Comparison of ENCODE assay signal across 8 mouse cellular contexts in genomic region chr13:49188219-49188965, GRCm38 (mm10). TPM values are rescaled to one million over a fixed set of nuclear protein-coding genes. Genes with fewer than 3 reads are reported as not detected.
DNase-seq lines count a peak whose midpoint lies in the region; ATAC-seq and TF ChIP-seq lines count a peak whose summit lies in the region.

No protein-coding gene starts in this region.

- peak; percentile 15; the same call in 1 of the 2 replicates for ATAC-seq in hindbrain, embryonic 13.5 days (ENCODE audit: low FRiP score)
- peak; percentile 31; the same call in 1 of the 2 replicates for ATAC-seq in midbrain, embryonic 11.5 days (ENCODE audit: low FRiP score)

- WGBS in hindbrain, embryonic 13.5 days: 25% methylated on average over 15 of the region's 15 CpGs
- WGBS in midbrain, embryonic 11.5 days: 27% methylated on average over 15 of the region's 15 CpGs

- H3K27me3 ChIP-seq in hindbrain, embryonic 13.5 days: peaks cover 27% of the 10 kb centered on the region
- H3K27me3 ChIP-seq in midbrain, embryonic 11.5 days (ENCODE audit: control insufficient read depth, insufficient read depth, low read length): no peaks in the 10 kb centered on the region

- no peaks in the 10 kb centered on the region for H3K9me3 ChIP-seq in hindbrain, embryonic 13.5 days
- no peaks in the 10 kb centered on the region for H3K9me3 ChIP-seq in midbrain, embryonic 11.5 days (ENCODE audit: control insufficient read depth, low read length)

- H3K36me3 ChIP-seq in hindbrain, embryonic 13.5 days: no peaks in the 10 kb centered on the region
- H3K36me3 ChIP-seq in midbrain, embryonic 11.5 days (ENCODE audit: control insufficient read depth, insufficient read depth, low read length): no peaks in the 10 kb centered on the region

- no peak for TF ChIP-seq CTCF in layer of hippocampus, adult 2 months (conservative IDR thresholded peaks at IDR 0.05)

- peak overlapping the region; percentile 73 for H3K9ac ChIP-seq in hindbrain, embryonic 13.5 days
- peak overlapping the region; percentile 71; the same call in 1 of the 2 replicates for H3K9ac ChIP-seq in midbrain, embryonic 11.5 days (ENCODE audit: low read length)

- H3K4me1 ChIP-seq in hindbrain, embryonic 13.5 days (replicated peaks): peaks cover 48% of the 10 kb centered on the region
- H3K4me1 ChIP-seq in midbrain, embryonic 11.5 days (ENCODE audit: control insufficient read depth, insufficient read depth, low read length): peaks cover 18% of the 10 kb centered on the region

- H3K4me2 ChIP-seq in hindbrain, embryonic 13.5 days: peak overlapping the region; percentile 98
- peak overlapping the region; percentile 98 for H3K4me2 ChIP-seq in midbrain, embryonic 11.5 days

- no peak for DNase-seq in layer of hippocampus, adult 2 months (ENCODE audit: low spot score in 2 of 2)
- no peak for DNase-seq in layer of hippocampus, postnatal 36 days
- peak; percentile 44 for DNase-seq in brain, adult 2 months (ENCODE audit: low read depth, low spot score)
- DNase-seq in midbrain, embryonic 11.5 days (ENCODE audit: low spot score, missing footprints): peak; percentile 84
- no peak for DNase-seq in layer of hippocampus, postnatal 10 days (ENCODE audit: low spot score in 2 of 2)
- no peak for DNase-seq in right cerebral cortex, postnatal 36 days (ENCODE audit: low spot score in 2 of 2)
- DNase-seq in left cerebral cortex, adult 11 months (ENCODE audit: low spot score): no peak

- peak overlapping the region; percentile 83 for H3K4me3 ChIP-seq in layer of hippocampus, adult 2 months
- peak overlapping the region; percentile 68 for H3K4me3 ChIP-seq in hindbrain, embryonic 13.5 days
- peak overlapping the region; percentile 56 for H3K4me3 ChIP-seq in midbrain, embryonic 11.5 days (ENCODE audit: low read depth, low read length)

- H3K27ac ChIP-seq in layer of hippocampus, adult 2 months: peak overlapping the region; percentile 92
- H3K27ac ChIP-seq in hindbrain, embryonic 13.5 days: no peak overlapping the region
- no peak overlapping the region for H3K27ac ChIP-seq in midbrain, embryonic 11.5 days (ENCODE audit: low read depth, low read length)

RNA-seq across cellular contexts. Expression of gene Ninj1, which starts 1.1 kb away (rescaled TPM):
- total RNA-seq in layer of hippocampus, adult 2 months (2021): 10 to 100 TPM; 17.9 to 20.3 TPM
- 10 to 100 TPM; 18.7 to 19.3 TPM for total RNA-seq in layer of hippocampus, postnatal 36 days (2021)
- 19.3 and 19.9 TPM in 2 replicates for polyA plus RNA-seq in hindbrain, embryonic 13.5 days (2015; fragmentation: Nextera tagmentation; extraction: Ambion mirVana)
- 17.5 TPM in 2 replicates for polyA plus RNA-seq in midbrain, embryonic 11.5 days (2014; fragmentation: Nextera tagmentation; extraction: Ambion mirVana)
- 10 to 100 TPM; 23.3 to 24.5 TPM for total RNA-seq in layer of hippocampus, postnatal 10 days (2021)

RNA-seq across cellular contexts. Expression of gene Card19, which starts 27.4 kb away (rescaled TPM):
- total RNA-seq in layer of hippocampus, adult 2 months (2021): 10 to 100 TPM; 14.8 to 15.3 TPM
- 10 to 100 TPM; 13.9 to 15.0 TPM for total RNA-seq in layer of hippocampus, postnatal 36 days (2021)
- polyA plus RNA-seq in hindbrain, embryonic 13.5 days (2015; fragmentation: Nextera tagmentation; extraction: Ambion mirVana): 27.2 and 31.3 TPM in 2 replicates
- 17.1 and 18.0 TPM in 2 replicates for polyA plus RNA-seq in midbrain, embryonic 11.5 days (2014; fragmentation: Nextera tagmentation; extraction: Ambion mirVana)
- total RNA-seq in layer of hippocampus, postnatal 10 days (2021): 10 to 100 TPM; 13.2 to 13.5 TPM

RNA-seq across cellular contexts. Expression of gene Wnk2, which starts 40.6 kb away (rescaled TPM):
- total RNA-seq in layer of hippocampus, adult 2 months (2021): 100 to 1,000 TPM in 1 of 2 experiments, 10 to 100 TPM in 1; 99.2 to 101 TPM
- 10 to 100 TPM; 85.8 to 99.2 TPM for total RNA-seq in layer of hippocampus, postnatal 36 days (2021)
- polyA plus RNA-seq in hindbrain, embryonic 13.5 days (2015; fragmentation: Nextera tagmentation; extraction: Ambion mirVana): 20.3 and 20.7 TPM in 2 replicates
- 6.1 and 7.8 TPM in 2 replicates for polyA plus RNA-seq in midbrain, embryonic 11.5 days (2014; fragmentation: Nextera tagmentation; extraction: Ambion mirVana)
- 10 to 100 TPM; 88.6 to 98.8 TPM for total RNA-seq in layer of hippocampus, postnatal 10 days (2021)

Comparison
In these comparisons a context has a peak if more than half of its experiments do, and no peak if none do; other contexts are left out.
1. DNase-seq: peak in brain, adult 2 months (single experiment) and midbrain, embryonic 11.5 days (single experiment); none in layer of hippocampus, adult 2 months (0 of 2), layer of hippocampus, postnatal 36 days (0 of 2), layer of hippocampus, postnatal 10 days (0 of 2), right cerebral cortex, postnatal 36 days (0 of 2) and left cerebral cortex, adult 11 months (single experiment).
2. Peak in every context shown above with its lines, with median percentiles within 50 percentile points of each other: H3K4me3 ChIP-seq.